Mouse (Mus musculus): ENCODE results near the gene Selenop.

GRCm38 (mm10) chr15:3228185-3228584 is 40.2 kb upstream of the Selenop start:
- no peak for TF ChIP-seq CTCF (IDR thresholded peaks at IDR 0.05; ENCODE audit: low read depth)
- no peak for TF ChIP-seq EP300 (IDR thresholded peaks at IDR 0.05; ENCODE audit: low read depth)
